Mouse (Mus musculus): ENCODE data around the gene Ptger4. TPM values are rescaled to one million over a fixed set of nuclear protein-coding genes. Genes with fewer than 3 reads are reported as not detected.

Gene Ptger4
- polyA plus RNA-seq, 1 experiment from 2014 or later = 2.4 TPM

- Histone ChIP-seq H3K36me3 (peaks cover 29% of the 10 kb centered on the region), H3K4me2 (no peak overlapping the region), H3K9me3 (no peaks in the 10 kb centered on the region), H3K27me3 (replicated peaks) (no peaks in the 10 kb centered on the region), H3K27ac (replicated peaks) (no peak overlapping the region), H3K9ac (no peak overlapping the region), H3K4me1 (peaks cover 44% of the 10 kb centered on the region), H3K4me3 (no peak overlapping the region)
- ATAC-seq (ENCODE audit: extremely low read depth, insufficient number of reproducible peaks, low FRiP score, low TSS enrichment) = no peak
- WGBS = 68% methylated on average over 3 of the region's 3 CpGs
Measured at GRCm38 (mm10) chr15:5193833-5194232, 50.2 kb downstream of the Ptger4 start.

GRCm38 (mm10) chr15:5189504-5190093 is 54.4 kb downstream of the Ptger4 start:
- Histone ChIP-seq H3K9ac (no peak overlapping the region; the same call in 1 of the 2 replicates), H3K4me2 (no peak overlapping the region), H3K9me3 (no peaks in the 10 kb centered on the region), H3K4me3 (no peak overlapping the region), H3K27me3 (replicated peaks) (no peaks in the 10 kb centered on the region), H3K36me3 (peaks cover 29% of the 10 kb centered on the region), H3K4me1 (peaks cover 28% of the 10 kb centered on the region), H3K27ac (replicated peaks) (no peak overlapping the region)
- no peak for ATAC-seq (ENCODE audit: extremely low read depth, insufficient number of reproducible peaks, low FRiP score, low TSS enrichment)
- 65% methylated on average over 10 of the region's 10 CpGs for WGBS

GRCm38 (mm10) chr15:5188029-5188428 is 56.0 kb downstream of the Ptger4 start:
- 75% methylated on average over 1 of the region's 1 CpGs for WGBS
- Histone ChIP-seq H3K4me1 (peaks cover 25% of the 10 kb centered on the region), H3K27ac (replicated peaks) (no peak overlapping the region), H3K9me3 (no peaks in the 10 kb centered on the region), H3K27me3 (replicated peaks) (no peaks in the 10 kb centered on the region), H3K9ac (no peak overlapping the region), H3K4me2 (no peak overlapping the region), H3K36me3 (peaks cover 29% of the 10 kb centered on the region), H3K4me3 (no peak overlapping the region)
- ATAC-seq (ENCODE audit: extremely low read depth, insufficient number of reproducible peaks, low FRiP score, low TSS enrichment) = no peak

- 41% methylated on average over 4 of the region's 4 CpGs for WGBS
- Histone ChIP-seq H3K4me2 (no peak overlapping the region), H3K36me3 (peaks cover 29% of the 10 kb centered on the region), H3K9me3 (no peaks in the 10 kb centered on the region), H3K27me3 (replicated peaks) (no peaks in the 10 kb centered on the region), H3K4me1 (peaks cover 20% of the 10 kb centered on the region), H3K27ac (replicated peaks) (no peak overlapping the region), H3K4me3 (no peak overlapping the region), H3K9ac (no peak overlapping the region)
- no peak for ATAC-seq (ENCODE audit: extremely low read depth, insufficient number of reproducible peaks, low FRiP score, low TSS enrichment)
Measured at GRCm38 (mm10) chr15:5187116-5187515, 56.9 kb downstream of the Ptger4 start.

GRCm38 (mm10) chr15:5186293-5186675 is 57.7 kb downstream of the Ptger4 start:
- ATAC-seq (ENCODE audit: extremely low read depth, insufficient number of reproducible peaks, low FRiP score, low TSS enrichment) = no peak
- Histone ChIP-seq H3K9ac (peak overlapping the region; percentile 91), H3K27me3 (replicated peaks) (no peaks in the 10 kb centered on the region), H3K27ac (replicated peaks) (peak overlapping the region; percentile 83; the same call in 1 of the 2 replicates), H3K4me3 (peak overlapping the region; percentile 97), H3K4me1 (peaks cover 20% of the 10 kb centered on the region), H3K9me3 (no peaks in the 10 kb centered on the region), H3K36me3 (peaks cover 25% of the 10 kb centered on the region), H3K4me2 (peak overlapping the region; percentile 87)
- 39% methylated on average over 10 of the region's 10 CpGs for WGBS

GRCm38 (mm10) chr15:5185366-5186292 is 58.4 kb downstream of the Ptger4 start, which contains the start of gene Ttc33:
Gene Ttc33 (plus strand): TSS chr15:5185525.
- H3K36me3 ChIP-seq = peaks cover 20% of the 10 kb centered on the region
- no peaks in the 10 kb centered on the region for H3K27me3 ChIP-seq (replicated peaks)
- H3K4me3 ChIP-seq = peak within 1 kb of the TSS; percentile 97
- H3K9me3 ChIP-seq = no peaks in the 10 kb centered on the region
- H3K9ac ChIP-seq = peak within 1 kb of the TSS; percentile 91
- H3K4me2 ChIP-seq = peak within 1 kb of the TSS; percentile 87
- peak within 1 kb of the TSS; percentile 83 for H3K27ac ChIP-seq (replicated peaks)
- ATAC-seq (ENCODE audit: extremely low read depth, insufficient number of reproducible peaks, low FRiP score, low TSS enrichment) = peak; percentile 63; the same call in 1 of the 2 replicates
- 1% methylated on average over 55 of the region's 55 CpGs for WGBS
- H3K4me1 ChIP-seq = peaks cover 20% of the 10 kb centered on the region

GRCm38 (mm10) chr15:5184668-5185330 is 59.2 kb downstream of the Ptger4 start:
- Histone ChIP-seq H3K36me3 (peaks cover 17% of the 10 kb centered on the region), H3K27ac (replicated peaks) (peak overlapping the region; percentile 83), H3K9ac (peak overlapping the region; percentile 91), H3K9me3 (no peaks in the 10 kb centered on the region), H3K27me3 (replicated peaks) (no peaks in the 10 kb centered on the region), H3K4me1 (peaks cover 20% of the 10 kb centered on the region), H3K4me3 (peak overlapping the region; percentile 97), H3K4me2 (peak overlapping the region; percentile 87)
- ATAC-seq (ENCODE audit: extremely low read depth, insufficient number of reproducible peaks, low FRiP score, low TSS enrichment) = no peak
- WGBS = 45% methylated on average over 10 of the region's 11 CpGs

GRCm38 (mm10) chr15:5173217-5173820 is 70.7 kb downstream of the Ptger4 start:
- Histone ChIP-seq H3K9me3 (no peaks in the 10 kb centered on the region), H3K36me3 (peaks cover 86% of the 10 kb centered on the region), H3K4me2 (no peak overlapping the region), H3K4me1 (0 out of 2 replicates have a peak, but pooled peaks cover 1% of the 10 kb centered on the region), H3K4me3 (no peak overlapping the region), H3K9ac (no peak overlapping the region), H3K27me3 (replicated peaks) (no peaks in the 10 kb centered on the region), H3K27ac (replicated peaks) (no peak overlapping the region)
- WGBS = 89% methylated on average over 12 of the region's 12 CpGs
- ATAC-seq (ENCODE audit: extremely low read depth, insufficient number of reproducible peaks, low FRiP score, low TSS enrichment) = no peak

GRCm38 (mm10) chr15:5165121-5165773 is 78.7 kb downstream of the Ptger4 start:
- Histone ChIP-seq H3K9ac (no peak overlapping the region), H3K27ac (replicated peaks) (no peak overlapping the region), H3K4me3 (no peak overlapping the region), H3K4me1 (0 out of 2 replicates have a peak, but pooled peaks cover 3% of the 10 kb centered on the region), H3K4me2 (no peak overlapping the region), H3K36me3 (peaks cover 82% of the 10 kb centered on the region), H3K27me3 (replicated peaks) (no peaks in the 10 kb centered on the region), H3K9me3 (no peaks in the 10 kb centered on the region)
- 75% methylated on average over 12 of the region's 12 CpGs for WGBS
- ATAC-seq (ENCODE audit: extremely low read depth, insufficient number of reproducible peaks, low FRiP score, low TSS enrichment) = no peak

GRCm38 (mm10) chr15:5158827-5159226 is 85.2 kb downstream of the Ptger4 start:
- Histone ChIP-seq H3K9me3 (no peaks in the 10 kb centered on the region), H3K27ac (replicated peaks) (no peak overlapping the region), H3K4me1 (peaks cover 32% of the 10 kb centered on the region), H3K27me3 (replicated peaks) (no peaks in the 10 kb centered on the region), H3K9ac (no peak overlapping the region), H3K4me2 (no peak overlapping the region), H3K36me3 (peaks cover 26% of the 10 kb centered on the region), H3K4me3 (no peak overlapping the region)
- 65% methylated on average over 6 of the region's 6 CpGs for WGBS
- ATAC-seq (ENCODE audit: extremely low read depth, insufficient number of reproducible peaks, low FRiP score, low TSS enrichment) = no peak

Measured in heart, embryonic 13.5 days (tissue).